Mouse (Mus musculus) spleen, postnatal 14 days (tissue): Measurements from ENCODE around the gene Lgmn.

Source experiments
- DNase-seq, 2 experiments: peaks; one replicate each; pipeline ENCODE4 v3.0.0; 2021 to 2022; ENCODE audit warnings: low spot score in 2 of 2

Gene Lgmn

DNA sequence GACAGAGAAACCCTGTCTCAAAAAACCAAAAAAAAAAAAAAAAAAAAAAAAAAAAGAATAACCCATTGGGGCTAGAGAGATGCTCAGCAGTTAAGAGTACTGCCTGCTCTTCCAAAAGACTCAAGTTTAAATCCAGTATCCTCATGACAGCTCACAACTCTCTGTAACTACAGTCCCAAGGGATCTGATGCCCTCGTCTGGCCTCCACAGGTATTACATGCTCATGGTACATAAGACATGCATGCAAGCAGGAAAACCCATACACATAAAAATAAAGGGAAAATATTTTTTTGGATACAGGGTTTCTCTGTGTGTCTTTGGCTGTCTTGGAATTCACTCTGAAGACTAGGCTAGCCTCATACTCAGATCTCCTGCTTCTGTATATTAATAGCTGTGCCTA lies 93.1 kb downstream of the Lgmn start:
- peak in 1 of 2 experiments; percentile 59 for DNase-seq

DNA sequence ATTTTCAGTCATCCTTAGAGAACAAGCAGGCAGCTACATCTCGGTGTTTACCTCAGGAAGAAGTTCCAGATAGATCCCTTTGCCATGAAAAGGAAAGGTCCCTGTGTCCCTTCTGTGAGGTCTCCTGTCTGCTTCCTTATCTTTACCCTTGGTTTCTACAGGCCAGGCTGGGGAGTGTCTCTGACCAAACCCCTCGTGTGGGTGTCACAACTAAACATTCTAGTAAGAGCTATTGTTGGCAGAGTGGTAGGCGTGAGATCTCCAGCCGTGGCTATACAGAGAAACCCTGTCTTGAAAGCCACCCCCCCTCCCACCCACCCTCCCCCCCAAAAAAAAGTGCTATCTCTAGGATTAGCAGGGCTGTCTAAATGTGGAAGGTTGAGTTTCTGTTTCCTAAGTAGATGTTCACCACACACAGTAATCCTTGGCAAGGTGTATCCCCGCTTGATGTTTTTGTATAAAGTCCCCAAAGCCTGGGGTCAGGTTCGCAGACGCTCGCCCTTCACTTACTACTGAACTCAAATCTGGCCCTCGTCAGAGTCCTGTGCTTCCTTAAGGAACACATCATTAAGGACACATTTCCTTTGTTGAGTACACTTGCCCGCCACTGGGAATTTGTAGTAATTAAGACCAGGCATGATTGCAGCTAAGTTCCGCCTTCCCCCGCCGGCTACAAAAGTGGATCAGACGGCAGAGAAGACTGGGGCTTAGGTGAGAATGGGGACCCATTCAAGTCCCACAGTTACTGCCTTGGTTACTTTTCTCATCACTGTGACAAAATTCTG lies 94.4 kb downstream of the Lgmn start:
- DNase-seq, result no peak
